11 mouse cellular contexts compared by ENCODE assay signal in the genomic region with DNA sequence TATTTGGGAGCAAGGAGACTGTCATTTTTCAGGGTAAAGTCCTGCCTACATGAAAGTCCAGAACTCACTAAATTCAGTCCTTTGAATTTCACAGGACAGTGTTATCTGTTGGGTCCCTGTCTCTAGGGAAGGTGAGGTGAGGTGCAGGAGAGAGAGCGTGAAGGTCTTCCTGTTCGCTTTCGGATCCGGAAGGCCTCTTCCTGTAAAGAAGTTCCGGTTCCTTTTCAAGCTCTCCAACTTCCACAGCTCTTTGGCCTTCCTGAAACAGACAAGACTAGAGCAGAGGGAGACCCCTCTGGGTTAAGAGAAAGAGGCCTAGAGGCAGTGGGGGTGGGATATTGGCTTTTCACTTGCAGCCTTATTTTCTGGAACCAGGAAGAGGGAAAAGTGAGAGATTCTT. TPM values are rescaled to one million over a fixed set of nuclear protein-coding genes. Genes with fewer than 3 reads are reported as not detected.
A peak's percentile ranks its signal among the peaks of the same experiment; 100 is the strongest.
DNase-seq lines count a peak whose midpoint lies in the region; ATAC-seq and TF ChIP-seq lines count a peak whose summit lies in the region.
"Had no signal": no experiment of that assay in that cellular context is flagged by ENCODE, and none has a peak within 500 bp of the region (broad histone marks: within the 10 kb centered on the region; RNA-seq: fewer than 3 reads in every experiment).

No protein-coding gene starts in this region.

- TF ChIP-seq CTCF in lung, adult 2 months (IDR thresholded peaks at IDR 0.05; ENCODE audit: insufficient read depth, low read length) = no peak

- H3K9me3 ChIP-seq in heart, embryonic 15.5 days (replicated peaks) = no peaks in the 10 kb centered on the region
- no peaks in the 10 kb centered on the region for H3K9me3 ChIP-seq in heart, embryonic 11.5 days (replicated peaks; ENCODE audit: control insufficient read depth, low read length)
- no peaks in the 10 kb centered on the region for H3K9me3 ChIP-seq in lung, embryonic 15.5 days
- H3K9me3 ChIP-seq in limb, embryonic 10.5 days (replicated peaks) = no peaks in the 10 kb centered on the region

- H3K4me2 ChIP-seq in heart, embryonic 15.5 days = no peak overlapping the region
- H3K4me2 ChIP-seq in heart, embryonic 11.5 days = no peak overlapping the region
- H3K4me2 ChIP-seq in lung, embryonic 15.5 days = no peak overlapping the region

- no peak overlapping the region for H3K9ac ChIP-seq in heart, embryonic 15.5 days
- no peak overlapping the region for H3K9ac ChIP-seq in heart, embryonic 11.5 days (ENCODE audit: low read depth, low read length)
- H3K9ac ChIP-seq in lung, embryonic 15.5 days = no peak overlapping the region

- H3K27me3 ChIP-seq in heart, embryonic 15.5 days = no peaks in the 10 kb centered on the region
- H3K27me3 ChIP-seq in heart, embryonic 11.5 days (ENCODE audit: control insufficient read depth, insufficient read depth, low read length) = no peaks in the 10 kb centered on the region
- no peaks in the 10 kb centered on the region for H3K27me3 ChIP-seq in lung, embryonic 15.5 days
- no peaks in the 10 kb centered on the region for H3K27me3 ChIP-seq in limb, embryonic 10.5 days (ENCODE audit: low read depth, poor library complexity, severe bottlenecking)

- H3K36me3 ChIP-seq in heart, embryonic 15.5 days = no peaks in the 10 kb centered on the region
- no peaks in the 10 kb centered on the region for H3K36me3 ChIP-seq in heart, embryonic 11.5 days (ENCODE audit: control insufficient read depth, insufficient read depth, low read length)
- H3K36me3 ChIP-seq in lung, embryonic 15.5 days = no peaks in the 10 kb centered on the region
- H3K36me3 ChIP-seq in limb, embryonic 10.5 days = peaks cover 3% of the 10 kb centered on the region; the same call in 1 of the 2 replicates

- no peak for DNase-seq in lung, adult 2 months
- no peak for DNase-seq in limb, embryonic 10.5 days (ENCODE audit: low spot score)
- peak; percentile 52 for DNase-seq in thymus, postnatal 14 days
- DNase-seq: cerebellum, postnatal 14 days; kidney, postnatal 25 days; right cerebral cortex, postnatal 25 days had no signal

- WGBS in heart, embryonic 15.5 days = 69% methylated on average over 5 of the region's 5 CpGs
- WGBS in heart, embryonic 11.5 days (ENCODE audit: insufficient replicate concordance) = 73% methylated on average over 5 of the region's 5 CpGs
- WGBS in lung, embryonic 15.5 days = 75% methylated on average over 5 of the region's 5 CpGs
- 41% methylated on average over 5 of the region's 5 CpGs for WGBS in lung, adult 2 months
- 90% methylated on average over 5 of the region's 5 CpGs for WGBS in limb, embryonic 10.5 days

- ATAC-seq in heart, embryonic 15.5 days (replicated peaks; ENCODE audit: insufficient number of reproducible peaks, insufficient read depth, low FRiP score, low read depth) = no peak
- ATAC-seq in heart, embryonic 11.5 days (replicated peaks; ENCODE audit: insufficient number of reproducible peaks, low FRiP score, low TSS enrichment) = no peak
- ATAC-seq in lung, embryonic 15.5 days (ENCODE audit: borderline replicate concordance, extremely low read depth, low FRiP score, low TSS enrichment) = no peak
- ATAC-seq in granulocyte monocyte progenitor cell, adult 5-6 weeks (replicated peaks; ENCODE audit: poor library complexity, severe bottlenecking) = no peak

- H3K4me3 ChIP-seq in heart, embryonic 15.5 days = no peak overlapping the region
- no peak overlapping the region for H3K4me3 ChIP-seq in heart, embryonic 11.5 days (ENCODE audit: low read depth, low read length)
- H3K4me3 ChIP-seq in lung, embryonic 15.5 days = no peak overlapping the region
- no peak overlapping the region for H3K4me3 ChIP-seq in lung, adult 2 months (replicated peaks; ENCODE audit: extremely low read depth, low read depth, low read length)
- H3K4me3 ChIP-seq in limb, embryonic 10.5 days = no peak overlapping the region

- TF ChIP-seq POLR2A in lung, adult 2 months (IDR thresholded peaks at IDR 0.05; ENCODE audit: borderline replicate concordance, extremely low read depth, low read depth, low read length) = no peak

- peaks cover 33% of the 10 kb centered on the region for H3K4me1 ChIP-seq in heart, embryonic 15.5 days (replicated peaks)
- peaks cover 18% of the 10 kb centered on the region for H3K4me1 ChIP-seq in heart, embryonic 11.5 days (ENCODE audit: control insufficient read depth, insufficient read depth, low read length)
- H3K4me1 ChIP-seq in lung, embryonic 15.5 days = peaks cover 41% of the 10 kb centered on the region
- H3K4me1 ChIP-seq in lung, adult 2 months (ENCODE audit: control insufficient read depth, insufficient read depth, low read length) = peaks cover 7% of the 10 kb centered on the region
- H3K4me1 ChIP-seq in limb, embryonic 10.5 days = peaks cover 54% of the 10 kb centered on the region

- peak overlapping the region; percentile 20; the same call in 1 of the 2 replicates for H3K27ac ChIP-seq in heart, embryonic 15.5 days
- H3K27ac ChIP-seq in heart, embryonic 11.5 days (ENCODE audit: low read depth, low read length) = no peak overlapping the region
- peak overlapping the region; percentile 1; the same call in 1 of the 2 replicates for H3K27ac ChIP-seq in lung, embryonic 15.5 days
- 0 out of 2 replicates have a peak overlapping the region, but pooled peaks have one; percentile 17 for H3K27ac ChIP-seq in limb, embryonic 10.5 days

RNA-seq across cellular contexts. Expression of gene Chd4, which starts 3.4 kb away (rescaled TPM):
- 61.1 and 63.4 TPM in 2 replicates for polyA plus RNA-seq in heart, embryonic 15.5 days (2015; fragmentation: Nextera tagmentation; extraction: Ambion mirVana)
- 64.4 and 67.8 TPM in 2 replicates for polyA plus RNA-seq in heart, embryonic 11.5 days (2014; fragmentation: Nextera tagmentation; extraction: Ambion mirVana)
- polyA plus RNA-seq in lung, embryonic 15.5 days (2015; fragmentation: Nextera tagmentation; extraction: Ambion mirVana) = 68.5 and 69.3 TPM in 2 replicates
- polyA plus RNA-seq in lung, adult 2 months (2012; rRNA removed) = 108 and 129 TPM in 2 replicates
- 104 and 109 TPM in 2 replicates for polyA plus RNA-seq in limb, embryonic 10.5 days (2016; fragmentation: Nextera tagmentation; extraction: Ambion mirVana)
- 136 and 161 TPM in 2 replicates for total RNA-seq in granulocyte monocyte progenitor cell, adult 5-6 weeks (2014; fragmentation: Nextera tagmentation)
- 246 and 373 TPM in 2 replicates for total RNA-seq in granulocyte monocyte progenitor cell, adult 5-6 weeks (2017)

RNA-seq across cellular contexts. Expression of gene Lpar5, which starts 24.7 kb away (rescaled TPM):
- polyA plus RNA-seq in heart, embryonic 15.5 days (2015; fragmentation: Nextera tagmentation; extraction: Ambion mirVana) = 0.35 and 0.90 TPM in 2 replicates
- polyA plus RNA-seq in heart, embryonic 11.5 days (2014; fragmentation: Nextera tagmentation; extraction: Ambion mirVana) = 0.27 TPM in 1 of 2 replicates, not detected in the other
- 0.38 and 0.69 TPM in 2 replicates for polyA plus RNA-seq in lung, embryonic 15.5 days (2015; fragmentation: Nextera tagmentation; extraction: Ambion mirVana)
- 6.5 and 13.9 TPM in 2 replicates for polyA plus RNA-seq in lung, adult 2 months (2012; rRNA removed)
- polyA plus RNA-seq in limb, embryonic 10.5 days (2016; fragmentation: Nextera tagmentation; extraction: Ambion mirVana) = 0.14 and 0.18 TPM in 2 replicates
- total RNA-seq in granulocyte monocyte progenitor cell, adult 5-6 weeks (2014; fragmentation: Nextera tagmentation) = 8.7 and 13.4 TPM in 2 replicates
- total RNA-seq in granulocyte monocyte progenitor cell, adult 5-6 weeks (2017) = 2.7 and 5.2 TPM in 2 replicates
- polyA plus RNA-seq: heart, embryonic 14.5 days had no signal

RNA-seq across cellular contexts. Expression of gene Nop2, which starts 39.3 kb away (rescaled TPM):
- polyA plus RNA-seq in heart, embryonic 15.5 days (2015; fragmentation: Nextera tagmentation; extraction: Ambion mirVana) = 35.0 and 43.6 TPM in 2 replicates
- polyA plus RNA-seq in heart, embryonic 11.5 days (2014; fragmentation: Nextera tagmentation; extraction: Ambion mirVana) = 50.7 and 52.9 TPM in 2 replicates
- polyA plus RNA-seq in lung, embryonic 15.5 days (2015; fragmentation: Nextera tagmentation; extraction: Ambion mirVana) = 56.5 and 58.8 TPM in 2 replicates
- polyA plus RNA-seq in lung, adult 2 months (2012; rRNA removed) = 10.1 and 13.6 TPM in 2 replicates
- 94.6 and 119 TPM in 2 replicates for polyA plus RNA-seq in limb, embryonic 10.5 days (2016; fragmentation: Nextera tagmentation; extraction: Ambion mirVana)
- 65.6 and 82.8 TPM in 2 replicates for total RNA-seq in granulocyte monocyte progenitor cell, adult 5-6 weeks (2014; fragmentation: Nextera tagmentation)
- total RNA-seq in granulocyte monocyte progenitor cell, adult 5-6 weeks (2017) = 79.2 and 82.4 TPM in 2 replicates

RNA-seq across cellular contexts. Expression of gene Acrbp, which starts 42.9 kb away (rescaled TPM):
- 5.2 and 7.1 TPM in 2 replicates for polyA plus RNA-seq in heart, embryonic 15.5 days (2015; fragmentation: Nextera tagmentation; extraction: Ambion mirVana)
- polyA plus RNA-seq in heart, embryonic 11.5 days (2014; fragmentation: Nextera tagmentation; extraction: Ambion mirVana) = 8.3 TPM in 2 replicates
- polyA plus RNA-seq in lung, embryonic 15.5 days (2015; fragmentation: Nextera tagmentation; extraction: Ambion mirVana) = 10.8 and 12.9 TPM in 2 replicates
- polyA plus RNA-seq in lung, adult 2 months (2012; rRNA removed) = 23.7 TPM in 2 replicates
- polyA plus RNA-seq in limb, embryonic 10.5 days (2016; fragmentation: Nextera tagmentation; extraction: Ambion mirVana) = 10.1 and 13.0 TPM in 2 replicates
- 10.6 and 17.5 TPM in 2 replicates for total RNA-seq in granulocyte monocyte progenitor cell, adult 5-6 weeks (2014; fragmentation: Nextera tagmentation)
- 1.3 and 3.9 TPM in 2 replicates for total RNA-seq in granulocyte monocyte progenitor cell, adult 5-6 weeks (2017)

RNA-seq across cellular contexts. Expression of gene Iffo1, which starts 52.7 kb away (rescaled TPM):
- 9.7 and 13.4 TPM in 2 replicates for polyA plus RNA-seq in heart, embryonic 15.5 days (2015; fragmentation: Nextera tagmentation; extraction: Ambion mirVana)
- polyA plus RNA-seq in heart, embryonic 11.5 days (2014; fragmentation: Nextera tagmentation; extraction: Ambion mirVana) = 6.7 and 11.0 TPM in 2 replicates
- 5.7 and 6.8 TPM in 2 replicates for polyA plus RNA-seq in lung, embryonic 15.5 days (2015; fragmentation: Nextera tagmentation; extraction: Ambion mirVana)
- polyA plus RNA-seq in lung, adult 2 months (2012; rRNA removed) = 45.0 and 51.0 TPM in 2 replicates
- 10.9 and 15.5 TPM in 2 replicates for polyA plus RNA-seq in limb, embryonic 10.5 days (2016; fragmentation: Nextera tagmentation; extraction: Ambion mirVana)
- total RNA-seq in granulocyte monocyte progenitor cell, adult 5-6 weeks (2014; fragmentation: Nextera tagmentation) = 26.4 and 37.4 TPM in 2 replicates
- total RNA-seq in granulocyte monocyte progenitor cell, adult 5-6 weeks (2017) = 11.8 and 14.0 TPM in 2 replicates
